Mouse (Mus musculus) forebrain, embryonic 15.5 days (tissue): ENCODE measurements around the gene Pcsk2. TPM values are rescaled to one million over a fixed set of nuclear protein-coding genes. Genes with fewer than 3 reads are reported as not detected.

ENCODE experiments used
- ATAC-seq: fragments of 200-750 bp; cut with Nextera tagmentation; replicated peaks from 2 replicates; pipeline ENCODE4 v1.8.0; 2017; ENCODE audit warnings: mild to moderate bottlenecking, moderate TSS enrichment, moderate library complexity
- H3K27ac ChIP-seq: fragments of 300-500 bp; sonication (generic); replicated peaks from 2 replicates; pipeline ENCODE4 v1.5.1; 2015; ENCODE audit warnings: mild to moderate bottlenecking, inconsistent platforms
- H3K27me3 ChIP-seq: fragments of 300-500 bp; sonication (generic); 2 replicates; pipeline ENCODE4 v1.6.1; 2015; ENCODE audit warnings: inconsistent platforms
- H3K36me3 ChIP-seq: fragments of 300-500 bp; sonication (generic); 2 replicates; pipeline ENCODE4 v1.6.1; 2015; ENCODE audit warnings: mild to moderate bottlenecking, inconsistent platforms
- H3K4me1 ChIP-seq: fragments of 300-500 bp; sonication (generic); 2 replicates; pipeline ENCODE4 v1.6.1; 2015; ENCODE audit warnings: inconsistent platforms
- H3K4me2 ChIP-seq: fragments of 300-500 bp; sonication (generic); replicated peaks from 2 replicates; pipeline ENCODE4 v1.6.1; 2015; ENCODE audit warnings: mild to moderate bottlenecking, inconsistent platforms
- H3K4me3 ChIP-seq: fragments of 300-500 bp; sonication (generic); 2 replicates; pipeline ENCODE4 v1.5.1; 2015; ENCODE audit warnings: mild to moderate bottlenecking, inconsistent platforms
- H3K9ac ChIP-seq: fragments of 300-500 bp; sonication (generic); replicated peaks from 2 replicates; pipeline ENCODE4 v1.6.1; 2015; ENCODE audit warnings: mild to moderate bottlenecking, inconsistent platforms
- H3K9me3 ChIP-seq: fragments of 300-500 bp; sonication (generic); 2 replicates; pipeline ENCODE4 v1.6.1; 2016; ENCODE audit warnings: inconsistent platforms
- WGBS: fragments of 180-500 bp; shearing (Covaris S2); methylation state at CpG from one replicate; pipeline ENCODE4 v1.1.7; 2015; ENCODE audit warnings: mixed read lengths; 5-methylcytosine and 5-hydroxymethylcytosine counted together
- polyA plus RNA-seq: library from polyadenylated mRNA; unstranded; fragments of >200 nt; fragmentation: Nextera tagmentation; extraction: Ambion mirVana; gene quantifications from 2 replicates; pipeline ENCODE4 v1.2.1, GENCODE M21; 2015

The Pcsk2 gene
- polyA plus RNA-seq, 1 experiment from 2014 or later: 9.9 TPM

GRCm38 (mm10) chr2:143752051-143752788 lies 206.3 kb downstream of the Pcsk2 start:
- Histone ChIP-seq H3K4me2 (no peak overlapping the region), H3K36me3 (no peaks in the 10 kb centered on the region), H3K4me1 (no peaks in the 10 kb centered on the region), H3K9ac (no peak overlapping the region), H3K27me3 (no peaks in the 10 kb centered on the region), H3K9me3 (no peaks in the 10 kb centered on the region), H3K4me3 (no peak overlapping the region), H3K27ac (no peak overlapping the region)
- WGBS: 55% methylated on average over 9 of the region's 9 CpGs
- ATAC-seq: no peak

GRCm38 (mm10) chr2:143776448-143776847 lies 230.5 kb downstream of the Pcsk2 start:
- ATAC-seq: peak; percentile 38; the same call in 1 of the 2 replicates
- H3K9ac ChIP-seq: no peak overlapping the region
- no peaks in the 10 kb centered on the region for H3K4me1 ChIP-seq
- no peaks in the 10 kb centered on the region for H3K36me3 ChIP-seq
- no peak overlapping the region for H3K4me2 ChIP-seq
- H3K4me3 ChIP-seq: no peak overlapping the region
- no peaks in the 10 kb centered on the region for H3K9me3 ChIP-seq
- WGBS: 12% methylated on average over 4 of the region's 4 CpGs
- H3K27ac ChIP-seq: no peak overlapping the region
- no peaks in the 10 kb centered on the region for H3K27me3 ChIP-seq

GRCm38 (mm10) chr2:143780310-143780709 lies 234.4 kb downstream of the Pcsk2 start:
- no peak overlapping the region for H3K4me2 ChIP-seq
- ATAC-seq: no peak
- 90% methylated on average over 2 of the region's 2 CpGs for WGBS

GRCm38 (mm10) chr2:143789911-143790310 lies 244.0 kb downstream of the Pcsk2 start:
- Histone ChIP-seq H3K27ac (no peak overlapping the region), H3K27me3 (no peaks in the 10 kb centered on the region), H3K4me1 (no peaks in the 10 kb centered on the region), H3K4me3 (no peak overlapping the region), H3K9ac (no peak overlapping the region), H3K36me3 (no peaks in the 10 kb centered on the region), H3K9me3 (no peaks in the 10 kb centered on the region), H3K4me2 (no peak overlapping the region)
- ATAC-seq: no peak
- 85% methylated on average over 5 of the region's 5 CpGs for WGBS

More at GRCm38 (mm10) chr2:143780310-143780709, 234.4 kb downstream of the Pcsk2 start:
- no peaks in the 10 kb centered on the region for H3K4me1 ChIP-seq
- no peak overlapping the region for H3K4me3 ChIP-seq
- no peaks in the 10 kb centered on the region for H3K36me3 ChIP-seq
- no peaks in the 10 kb centered on the region for H3K9me3 ChIP-seq
- no peak overlapping the region for H3K27ac ChIP-seq
- H3K27me3 ChIP-seq: no peaks in the 10 kb centered on the region
- no peak overlapping the region for H3K9ac ChIP-seq

- Histone ChIP-seq H3K27ac (no peak overlapping the region), H3K9me3 (no peaks in the 10 kb centered on the region), H3K9ac (no peak overlapping the region), H3K4me3 (no peak overlapping the region), H3K4me2 (no peak overlapping the region), H3K27me3 (no peaks in the 10 kb centered on the region), H3K36me3 (no peaks in the 10 kb centered on the region), H3K4me1 (no peaks in the 10 kb centered on the region)
- no peak for ATAC-seq
- 89% methylated on average over 4 of the region's 4 CpGs for WGBS
Observed at GRCm38 (mm10) chr2:143795858-143796257, 249.9 kb downstream of the Pcsk2 start.

- Histone ChIP-seq H3K4me1 (no peaks in the 10 kb centered on the region), H3K9me3 (no peaks in the 10 kb centered on the region), H3K9ac (no peak overlapping the region), H3K27me3 (no peaks in the 10 kb centered on the region), H3K36me3 (no peaks in the 10 kb centered on the region), H3K4me3 (no peak overlapping the region), H3K4me2 (no peak overlapping the region), H3K27ac (no peak overlapping the region)
- no peak for ATAC-seq
- 74% methylated on average over 4 of the region's 4 CpGs for WGBS
Observed at GRCm38 (mm10) chr2:143796335-143797013, 250.5 kb downstream of the Pcsk2 start.

- Histone ChIP-seq H3K9me3 (no peaks in the 10 kb centered on the region), H3K4me3 (no peak overlapping the region), H3K4me1 (no peaks in the 10 kb centered on the region), H3K27me3 (no peaks in the 10 kb centered on the region), H3K27ac (no peak overlapping the region), H3K4me2 (no peak overlapping the region), H3K9ac (no peak overlapping the region), H3K36me3 (no peaks in the 10 kb centered on the region)
- ATAC-seq: no peak
- WGBS: 86% methylated on average over 5 of the region's 5 CpGs
Observed at GRCm38 (mm10) chr2:143801097-143801496, 255.1 kb downstream of the Pcsk2 start.

GRCm38 (mm10) chr2:143806140-143806923 lies 260.4 kb downstream of the Pcsk2 start:
- Histone ChIP-seq H3K36me3 (no peaks in the 10 kb centered on the region), H3K4me2 (no peak overlapping the region), H3K27me3 (no peaks in the 10 kb centered on the region), H3K9ac (no peak overlapping the region), H3K9me3 (no peaks in the 10 kb centered on the region), H3K4me3 (no peak overlapping the region), H3K4me1 (no peaks in the 10 kb centered on the region), H3K27ac (no peak overlapping the region)
- WGBS: 60% methylated on average over 15 of the region's 15 CpGs
- no peak for ATAC-seq

GRCm38 (mm10) chr2:143806924-143807664 lies 261.1 kb downstream of the Pcsk2 start:
- Histone ChIP-seq H3K4me2 (no peak overlapping the region), H3K27me3 (no peaks in the 10 kb centered on the region)

GRCm38 (mm10) chr2:143808789-143809188 lies 262.8 kb downstream of the Pcsk2 start:
- no peaks in the 10 kb centered on the region for H3K9me3 ChIP-seq
- no peak overlapping the region for H3K9ac ChIP-seq
- WGBS: 73% methylated on average over 5 of the region's 5 CpGs
- no peaks in the 10 kb centered on the region for H3K4me1 ChIP-seq
- H3K27me3 ChIP-seq: no peaks in the 10 kb centered on the region
- ATAC-seq: no peak
- H3K27ac ChIP-seq: no peak overlapping the region
- no peak overlapping the region for H3K4me3 ChIP-seq
- H3K4me2 ChIP-seq: no peak overlapping the region
- no peaks in the 10 kb centered on the region for H3K36me3 ChIP-seq

More at GRCm38 (mm10) chr2:143806924-143807664, 261.1 kb downstream of the Pcsk2 start:
- WGBS: 63% methylated on average over 9 of the region's 9 CpGs
- Histone ChIP-seq H3K36me3 (no peaks in the 10 kb centered on the region), H3K9me3 (no peaks in the 10 kb centered on the region), H3K27ac (no peak overlapping the region), H3K4me1 (no peaks in the 10 kb centered on the region), H3K9ac (no peak overlapping the region), H3K4me3 (no peak overlapping the region)
- ATAC-seq: no peak

- no peak for ATAC-seq
- no peaks in the 10 kb centered on the region for H3K27me3 ChIP-seq
- H3K9ac ChIP-seq: no peak overlapping the region
- H3K27ac ChIP-seq: no peak overlapping the region
- no peaks in the 10 kb centered on the region for H3K9me3 ChIP-seq
- no peaks in the 10 kb centered on the region for H3K36me3 ChIP-seq
- H3K4me3 ChIP-seq: no peak overlapping the region
- H3K4me1 ChIP-seq: no peaks in the 10 kb centered on the region
- H3K4me2 ChIP-seq: no peak overlapping the region
- 74% methylated on average over 4 of the region's 4 CpGs for WGBS
Observed at GRCm38 (mm10) chr2:143812262-143812661, 266.3 kb downstream of the Pcsk2 start.
